Mouse (Mus musculus): ENCODE measurements at regions not wholly inside any gene's neighbourhood (a gene's known extent, or its start where the extent isn't known, plus 50 kb on each side); places are given as distances from the start of the nearest gene placed in this dataset.

GRCm38 (mm10) chr13:44580767-44581166 lies 148.5 kb upstream of the Jarid2 start:
- DNase-seq, result peak; percentile 52

DNA sequence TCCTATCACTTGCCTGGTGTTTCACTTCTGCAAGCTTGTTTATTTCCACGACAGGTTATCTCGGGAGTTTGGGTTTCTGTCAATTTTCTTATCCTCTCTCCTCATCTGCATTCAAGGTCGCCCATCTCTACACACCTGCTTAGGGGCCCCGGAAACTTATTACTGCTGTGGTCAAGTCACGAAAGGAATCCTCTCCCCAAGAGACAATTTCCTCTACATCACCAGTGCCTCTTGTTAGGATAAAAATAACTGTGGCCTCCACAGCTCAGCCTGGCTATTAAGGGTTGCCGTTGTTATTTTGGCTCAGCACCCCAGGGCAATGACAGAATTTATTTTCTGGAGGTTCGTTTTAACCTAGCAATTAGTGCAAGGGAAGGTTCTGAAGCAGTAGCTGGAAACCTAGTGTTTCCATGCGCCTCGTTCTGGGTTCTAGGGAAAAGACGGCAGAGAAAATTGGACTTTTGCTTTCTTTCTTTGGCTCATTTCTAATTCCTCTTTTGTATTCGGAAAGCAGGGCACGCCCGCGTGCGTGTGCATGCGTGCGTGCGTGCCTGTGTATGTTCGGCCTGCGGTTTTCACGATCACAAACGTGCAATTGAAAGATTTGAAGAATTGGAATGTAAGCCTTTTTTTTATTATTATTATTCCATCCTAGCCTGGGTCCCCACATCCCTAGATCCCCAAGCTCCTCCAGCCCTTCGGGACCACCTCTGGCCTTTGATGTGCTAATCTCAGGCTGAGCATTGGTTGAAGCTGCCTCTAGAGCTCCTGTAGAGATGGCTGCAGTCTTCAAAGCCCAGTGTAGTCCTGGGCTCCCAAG lies 147.1 kb upstream of the Jarid2 start:
- peak; percentile 19 for DNase-seq

- no peak for DNase-seq
Measured at GRCm38 (mm10) chr13:44582767-44583085, 146.5 kb upstream of the Jarid2 start.

DNA sequence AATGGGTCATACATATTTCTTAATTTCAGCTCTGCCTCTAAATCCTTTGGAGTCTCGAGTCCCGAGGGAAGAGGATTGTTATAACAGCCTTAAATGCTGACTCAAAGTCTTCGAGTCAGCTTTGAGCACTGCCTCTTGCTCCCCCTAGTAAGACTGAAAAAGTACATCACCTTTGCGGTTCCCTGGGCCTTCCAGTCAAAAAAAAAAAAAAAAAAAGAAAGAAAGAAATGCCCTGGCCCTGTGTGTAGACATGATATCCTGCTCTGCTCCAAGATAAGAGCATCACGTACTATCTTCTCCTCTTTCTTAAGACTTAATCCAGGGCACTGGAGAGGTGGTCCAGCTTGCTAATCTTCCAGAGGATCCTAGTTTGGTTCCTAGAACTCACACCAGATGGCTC lies 145.7 kb upstream of the Jarid2 start:
- no peak for DNase-seq

DNA sequence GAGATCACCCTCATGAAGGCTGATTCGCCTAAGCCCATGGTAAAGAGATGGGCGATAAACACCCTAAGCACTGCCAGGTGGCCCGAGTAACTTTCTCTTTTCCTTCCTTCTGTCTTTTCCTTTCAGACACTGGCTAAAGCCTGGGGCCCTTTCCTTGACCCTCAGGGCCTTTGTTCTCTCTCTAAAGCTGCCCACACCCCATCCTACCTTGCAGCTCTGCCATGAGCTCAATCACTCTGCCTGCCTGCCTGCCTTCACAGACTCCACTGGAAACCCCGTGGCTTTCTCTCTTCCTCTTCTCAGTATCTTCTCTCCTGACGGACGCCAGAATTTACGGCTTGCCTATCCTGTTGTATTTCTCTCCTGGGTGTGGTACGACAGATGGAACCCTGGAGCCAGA lies 145.1 kb upstream of the Jarid2 start:
- no peak for DNase-seq

DNA sequence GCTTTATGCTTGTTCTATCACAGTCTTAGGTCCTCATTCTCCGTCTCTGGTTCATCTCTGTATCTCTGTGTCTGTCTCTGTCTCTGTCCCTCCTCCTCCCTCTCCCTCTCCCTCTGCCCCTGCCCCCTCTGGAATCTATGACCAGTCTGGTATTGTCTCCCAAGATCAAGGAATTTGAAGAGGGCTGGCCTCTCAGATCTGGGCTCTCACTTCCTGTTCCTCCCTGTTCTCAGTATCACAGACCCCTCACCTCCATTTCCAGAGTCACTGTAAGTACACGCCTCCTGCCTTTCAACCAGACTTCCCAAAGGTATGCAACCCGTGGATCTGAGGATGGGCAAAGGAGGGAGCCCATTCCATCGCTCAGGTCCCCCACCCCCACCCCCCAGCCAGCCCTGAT lies 144.7 kb upstream of the Jarid2 start:
- DNase-seq, result no peak

- DNase-seq, result peak; percentile 12
Measured at GRCm38 (mm10) chr13:44587846-44588245, 141.4 kb upstream of the Jarid2 start.

DNA sequence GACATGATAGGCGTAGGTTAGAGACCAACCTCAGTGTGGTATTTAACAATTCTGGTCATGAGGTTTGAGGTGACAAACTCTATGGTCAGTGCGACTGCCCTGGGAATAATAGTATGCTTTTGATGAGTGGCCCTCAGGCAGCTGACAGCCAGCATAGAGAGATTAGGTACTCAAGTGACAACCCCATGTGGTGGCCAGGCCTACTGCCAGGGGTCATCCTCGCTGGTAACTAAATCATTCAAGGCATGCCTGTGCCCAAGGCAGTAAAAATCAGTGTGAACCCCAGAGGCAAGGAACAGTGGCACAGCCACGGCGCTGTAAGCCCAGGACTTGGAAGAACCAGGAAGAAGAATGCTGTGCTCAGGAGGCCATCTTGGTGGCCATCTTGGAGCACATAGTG lies 134.6 kb upstream of the Jarid2 start:
- no peak for DNase-seq

GRCm38 (mm10) chr13:44597666-44598065 lies 131.6 kb upstream of the Jarid2 start:
- DNase-seq, result no peak

GRCm38 (mm10) chr13:44601024-44601423 lies 128.2 kb upstream of the Jarid2 start:
- no peak for DNase-seq

- no peak for DNase-seq
Measured at GRCm38 (mm10) chr13:44602658-44603057, 126.6 kb upstream of the Jarid2 start.

GRCm38 (mm10) chr13:44607316-44608285 lies 121.7 kb upstream of the Jarid2 start:
- no peak for DNase-seq

DNA sequence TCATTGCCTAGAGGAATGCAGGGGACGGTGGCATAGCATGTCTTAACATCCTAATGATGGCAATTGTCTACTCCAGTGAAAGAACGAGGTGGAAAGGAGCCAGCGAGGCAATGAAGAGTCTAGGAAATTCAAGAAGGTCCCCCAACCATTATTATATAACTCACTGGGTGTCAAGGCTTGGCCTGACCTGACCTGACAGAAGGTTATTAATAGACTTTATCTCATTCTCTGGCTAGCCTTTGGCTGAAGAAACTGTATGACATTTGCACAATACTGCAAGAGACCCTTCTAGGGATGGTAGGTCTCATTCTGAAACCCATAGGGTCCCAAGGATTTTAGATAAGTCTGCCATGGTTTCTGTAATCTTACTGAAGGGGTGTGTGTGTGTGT lies 121.0 kb upstream of the Jarid2 start:
- no peak for DNase-seq

DNA sequence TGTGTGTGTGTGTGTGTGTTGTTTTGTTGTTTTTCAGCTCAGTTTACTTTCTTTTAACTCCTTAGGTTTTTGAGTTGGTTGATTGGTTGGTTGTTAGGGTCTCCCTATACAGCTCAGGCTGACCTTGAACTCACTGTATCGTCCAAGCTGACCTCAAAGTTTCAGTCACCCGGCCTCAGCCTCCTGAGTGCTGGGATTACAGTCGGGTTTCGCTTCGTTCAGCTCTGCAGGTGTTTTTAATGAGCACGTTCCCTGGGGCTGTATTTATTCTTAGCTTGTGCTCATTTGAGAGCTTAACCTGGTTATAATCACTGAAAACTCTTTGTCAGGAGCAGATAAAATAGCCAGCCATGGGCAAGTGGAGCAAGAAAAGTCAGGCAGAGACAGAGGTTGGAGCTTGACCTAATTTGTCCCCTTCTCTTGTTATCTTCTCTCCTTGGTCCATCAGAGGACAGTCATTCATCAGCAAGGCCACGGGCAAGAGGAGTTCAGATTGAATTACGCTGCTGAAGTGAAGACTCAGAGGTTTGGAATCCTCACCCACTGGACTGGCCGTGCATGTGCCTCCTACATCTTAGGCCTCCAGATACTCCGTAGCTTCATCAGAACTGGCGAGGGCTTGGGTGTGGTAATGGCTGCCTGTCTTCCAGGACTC lies 120.5 kb upstream of the Jarid2 start:
- DNase-seq, result no peak

DNA sequence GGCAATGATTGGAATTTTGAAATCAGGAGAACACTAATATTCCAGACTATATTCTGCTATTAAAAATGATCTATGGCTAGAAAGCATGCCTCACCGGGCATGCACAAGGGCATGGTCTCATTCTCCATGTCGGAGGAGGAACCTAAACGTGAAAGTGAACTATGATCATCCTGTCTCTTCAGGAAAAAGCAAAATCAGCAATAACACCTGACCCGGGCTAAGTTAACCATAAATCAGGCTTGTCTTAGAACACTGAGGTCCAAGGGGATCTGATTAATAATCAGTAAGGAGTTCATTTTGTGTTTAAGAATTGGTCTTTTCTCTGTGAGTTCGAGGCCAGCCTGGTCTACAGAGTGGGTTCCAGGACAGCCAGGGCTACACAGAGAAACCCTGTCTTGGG lies 119.7 kb upstream of the Jarid2 start:
- no peak for DNase-seq

GRCm38 (mm10) chr13:44615696-44616095 lies 113.6 kb upstream of the Jarid2 start:
- no peak for DNase-seq

- DNase-seq, result no peak
Measured at GRCm38 (mm10) chr13:44618368-44618767, 110.9 kb upstream of the Jarid2 start.

DNA sequence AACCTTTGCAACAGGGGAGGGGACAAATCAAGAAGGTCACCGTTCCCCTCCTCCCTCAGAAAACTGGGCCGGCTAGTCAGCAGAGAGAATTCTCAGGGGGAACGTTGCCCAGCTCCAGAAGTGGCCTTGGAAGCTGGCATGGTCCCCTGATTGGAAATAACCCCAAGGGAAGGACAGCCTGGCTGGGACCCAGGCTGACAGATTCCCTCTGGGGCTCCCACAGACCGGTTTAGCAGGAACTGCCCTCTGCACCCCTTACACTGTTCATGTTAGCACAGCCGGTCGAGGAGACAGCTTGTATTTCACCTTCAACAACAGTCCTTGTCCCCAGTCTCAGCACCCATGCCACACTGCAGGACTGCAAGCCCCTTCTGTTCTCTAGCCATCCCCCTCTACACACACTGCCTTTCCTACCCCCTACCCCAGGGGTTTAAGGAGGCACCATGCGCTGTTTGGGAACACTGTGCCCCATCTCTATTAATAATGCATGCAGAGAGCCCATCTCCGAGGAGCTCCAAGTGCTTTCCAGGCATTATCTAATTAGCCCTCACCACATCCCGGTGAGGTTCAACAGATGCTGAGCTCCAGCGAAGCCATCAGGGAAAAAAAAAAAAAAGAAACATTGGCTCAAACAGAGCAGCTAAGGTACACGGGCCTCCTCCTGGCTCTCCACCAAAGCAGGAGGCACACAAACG lies 106.5 kb upstream of the Jarid2 start:
- no peak for DNase-seq

GRCm38 (mm10) chr13:44624716-44625115 lies 104.6 kb upstream of the Jarid2 start:
- peak; percentile 58 for DNase-seq

- no peak for DNase-seq
Measured at GRCm38 (mm10) chr13:44625792-44626191, 103.5 kb upstream of the Jarid2 start.

GRCm38 (mm10) chr13:44626806-44627205 lies 102.5 kb upstream of the Jarid2 start:
- no peak for DNase-seq

DNA sequence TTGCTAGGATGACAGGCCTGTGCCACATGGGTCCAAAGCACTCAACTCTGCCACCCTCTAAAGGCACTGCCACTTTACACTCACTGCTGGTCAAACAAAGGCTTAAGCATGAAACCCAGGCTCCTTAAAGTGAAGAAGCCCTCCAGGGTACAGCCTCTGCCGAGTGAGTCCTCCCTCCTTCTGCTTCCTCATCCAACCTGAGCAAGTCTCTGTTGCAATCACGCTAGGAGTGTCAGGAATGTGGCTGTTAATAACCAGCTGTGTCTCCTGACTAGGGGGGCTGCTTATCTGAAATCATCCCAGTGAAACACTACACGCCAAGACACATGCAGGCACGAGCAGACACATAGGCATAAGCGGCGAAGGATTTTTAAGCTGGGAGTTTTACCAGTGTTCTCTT lies 99.2 kb upstream of the Jarid2 start:
- DNase-seq, result no peak

DNA sequence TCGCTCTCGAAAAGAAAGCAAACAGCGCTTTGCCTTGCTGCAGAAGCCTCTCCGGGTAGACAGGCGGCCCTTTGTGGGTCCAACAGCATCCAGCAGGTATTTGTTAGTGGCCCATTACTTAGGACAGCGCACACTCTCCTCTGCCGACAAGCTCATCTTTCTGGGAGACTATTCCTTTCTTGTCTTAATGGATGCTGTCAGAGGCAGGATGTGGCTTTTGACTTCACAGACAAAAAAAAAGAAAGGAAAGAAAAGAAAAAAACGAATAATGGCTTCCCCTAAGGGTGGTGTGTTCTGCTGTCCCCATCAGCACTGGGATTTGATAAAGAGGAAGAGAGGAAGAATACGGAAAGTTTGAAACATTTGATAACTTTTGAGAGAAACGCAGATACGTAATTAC lies 94.7 kb upstream of the Jarid2 start:
- DNase-seq, result peak; percentile 19
